Mouse (Mus musculus) hindbrain, embryonic 16.5 days (tissue): ENCODE data around the gene Id2. TPM values are rescaled to one million over a fixed set of nuclear protein-coding genes. Genes with fewer than 3 reads are reported as not detected.

Experiments used
- ATAC-seq: fragments of 200-750 bp; cut with Nextera tagmentation; 2 replicates; pipeline ENCODE4 v1.8.0; 2017; ENCODE audit warnings: moderate TSS enrichment, moderate library complexity
- H3K27ac ChIP-seq: fragments of 300-500 bp; sonication (generic); 2 replicates; pipeline ENCODE4 v1.5.1; 2014; ENCODE audit warnings: low read depth, mild to moderate bottlenecking, control low read depth, low read length, moderate library complexity
- H3K27me3 ChIP-seq: fragments of 300-500 bp; sonication (generic); replicated peaks from 2 replicates; pipeline ENCODE4 v1.6.1; 2014; ENCODE audit warnings: low read length; ENCODE audit not compliant: control insufficient read depth, insufficient read depth
- H3K36me3 ChIP-seq: fragments of 300-500 bp; sonication (generic); 2 replicates; pipeline ENCODE4 v1.6.1; 2014; ENCODE audit warnings: mild to moderate bottlenecking, low read length, moderate library complexity, mixed read lengths; ENCODE audit not compliant: control insufficient read depth, insufficient read depth
- H3K4me1 ChIP-seq: fragments of 300-500 bp; sonication (generic); 2 replicates; pipeline ENCODE4 v1.6.1; 2014; ENCODE audit warnings: low read depth, low read length; ENCODE audit not compliant: control insufficient read depth, insufficient read depth
- H3K4me2 ChIP-seq: fragments of 300-500 bp; sonication (generic); 2 replicates; pipeline ENCODE4 v1.6.1; 2014; ENCODE audit warnings: mild to moderate bottlenecking, low read length, control low read depth, moderate library complexity
- H3K4me3 ChIP-seq: fragments of 300-500 bp; sonication (generic); 2 replicates; pipeline ENCODE4 v1.5.1; 2014; ENCODE audit warnings: mild to moderate bottlenecking, low read length, control low read depth, moderate library complexity
- H3K9ac ChIP-seq: fragments of 300-500 bp; sonication (generic); 2 replicates; pipeline ENCODE4 v1.6.1; 2014; ENCODE audit warnings: low read depth, mild to moderate bottlenecking, control low read depth, low read length, moderate library complexity
- H3K9me3 ChIP-seq: fragments of 300-500 bp; sonication (generic); 2 replicates; pipeline ENCODE4 v1.6.1; 2014; ENCODE audit warnings: mild to moderate bottlenecking, low read length, moderate library complexity; ENCODE audit not compliant: control insufficient read depth
- WGBS: fragments of 180-500 bp; shearing (Covaris S2); extraction: QIAGEN DNeasy Blood & Tissue Kit; methylation state at CpG from one replicate; pipeline ENCODE4 v1.1.7; 2014; 5-methylcytosine and 5-hydroxymethylcytosine counted together
- polyA plus RNA-seq: library from polyadenylated mRNA; unstranded; fragments of >200 nt; fragmentation: Nextera tagmentation; extraction: Ambion mirVana; gene quantifications from 2 replicates; pipeline ENCODE4 v1.2.1, GENCODE M21; 2015

Id2 gene
- 291 and 379 TPM in 2 replicates for polyA plus RNA-seq

- Histone ChIP-seq H3K4me1 (peaks cover 46% of the 10 kb centered on the region), H3K4me2 (peak within 1 kb of the TSS; percentile 99), H3K36me3 (no peaks in the 10 kb centered on the region), H3K4me3 (peak within 1 kb of the TSS; percentile 66), H3K27ac (peak within 1 kb of the TSS; percentile 89), H3K27me3 (no peaks in the 10 kb centered on the region), H3K9ac (peak within 1 kb of the TSS; percentile 78), H3K9me3 (no peaks in the 10 kb centered on the region)
- 0% methylated on average over 1 of the region's 1 CpGs for WGBS
- ATAC-seq, result no peak
These were observed at the start of gene Id2 for GRCm38 (mm10) chr12:25097052-25097209. TSS of gene Id2 (minus strand) at chr12:25097140.

- Histone ChIP-seq H3K4me1 (no peaks in the 10 kb centered on the region), H3K27ac (no peak overlapping the region), H3K36me3 (no peaks in the 10 kb centered on the region), H3K9ac (no peak overlapping the region), H3K27me3 (no peaks in the 10 kb centered on the region), H3K9me3 (no peaks in the 10 kb centered on the region), H3K4me2 (no peak overlapping the region), H3K4me3 (no peak overlapping the region)
- whole genome bisulfite sequencing, result 76% methylated on average over 3 of the region's 3 CpGs
- ATAC-seq, result no peak
These were observed 48.4 kb upstream of the Id2 start for GRCm38 (mm10) chr12:25145344-25145698.

- no peaks in the 10 kb centered on the region for H3K36me3 ChIP-seq
- WGBS, result 79% methylated on average over 5 of the region's 5 CpGs
- H3K9ac ChIP-seq, result no peak overlapping the region
- H3K27me3 ChIP-seq, result no peaks in the 10 kb centered on the region
- H3K27ac ChIP-seq, result no peak overlapping the region
- H3K4me2 ChIP-seq, result no peak overlapping the region
- no peak for ATAC-seq
- H3K9me3 ChIP-seq, result no peaks in the 10 kb centered on the region
- no peaks in the 10 kb centered on the region for H3K4me1 ChIP-seq
- no peak overlapping the region for H3K4me3 ChIP-seq
These were observed 47.8 kb upstream of the Id2 start for GRCm38 (mm10) chr12:25144591-25145343.

GRCm38 (mm10) chr12:25143492-25143891, 46.6 kb upstream of the Id2 start:
- H3K4me2 ChIP-seq, result no peak overlapping the region
- no peaks in the 10 kb centered on the region for H3K9me3 ChIP-seq
- no peak overlapping the region for H3K27ac ChIP-seq
- H3K9ac ChIP-seq, result no peak overlapping the region
- WGBS, result 55% methylated on average over 2 of the region's 2 CpGs
- no peaks in the 10 kb centered on the region for H3K4me1 ChIP-seq
- no peak for ATAC-seq
- no peak overlapping the region for H3K4me3 ChIP-seq
- no peaks in the 10 kb centered on the region for H3K36me3 ChIP-seq
- H3K27me3 ChIP-seq, result no peaks in the 10 kb centered on the region

- Histone ChIP-seq H3K4me1 (no peaks in the 10 kb centered on the region), H3K4me2 (no peak overlapping the region), H3K9ac (no peak overlapping the region), H3K27ac (no peak overlapping the region), H3K36me3 (no peaks in the 10 kb centered on the region), H3K27me3 (no peaks in the 10 kb centered on the region), H3K9me3 (no peaks in the 10 kb centered on the region), H3K4me3 (no peak overlapping the region)
- no peak for ATAC-seq
- WGBS, result 79% methylated on average over 7 of the region's 7 CpGs
These were observed 45.3 kb upstream of the Id2 start for GRCm38 (mm10) chr12:25142251-25142650.

- H3K9ac ChIP-seq, result no peak overlapping the region
- no peaks in the 10 kb centered on the region for H3K9me3 ChIP-seq
- no peak overlapping the region for H3K4me3 ChIP-seq
- no peaks in the 10 kb centered on the region for H3K27me3 ChIP-seq
- H3K4me2 ChIP-seq, result no peak overlapping the region
- H3K27ac ChIP-seq, result no peak overlapping the region
- ATAC-seq, result no peak
- H3K4me1 ChIP-seq, result no peaks in the 10 kb centered on the region
- no peaks in the 10 kb centered on the region for H3K36me3 ChIP-seq
- WGBS, result 70% methylated on average over 7 of the region's 7 CpGs
These were observed 44.4 kb upstream of the Id2 start for GRCm38 (mm10) chr12:25141311-25141710.

GRCm38 (mm10) chr12:25140115-25140514, 43.2 kb upstream of the Id2 start:
- Histone ChIP-seq H3K27me3 (no peaks in the 10 kb centered on the region), H3K4me2 (no peak overlapping the region), H3K36me3 (no peaks in the 10 kb centered on the region), H3K9ac (no peak overlapping the region), H3K4me1 (no peaks in the 10 kb centered on the region), H3K27ac (no peak overlapping the region), H3K4me3 (no peak overlapping the region), H3K9me3 (no peaks in the 10 kb centered on the region)
- WGBS, result 73% methylated on average over 6 of the region's 6 CpGs
- ATAC-seq, result no peak

- ATAC-seq, result no peak
- 88% methylated on average over 4 of the region's 4 CpGs for WGBS
- Histone ChIP-seq H3K4me3 (no peak overlapping the region), H3K4me2 (no peak overlapping the region), H3K36me3 (no peaks in the 10 kb centered on the region), H3K27ac (no peak overlapping the region), H3K9ac (no peak overlapping the region), H3K4me1 (no peaks in the 10 kb centered on the region), H3K27me3 (no peaks in the 10 kb centered on the region), H3K9me3 (no peaks in the 10 kb centered on the region)
These were observed 41.7 kb upstream of the Id2 start for GRCm38 (mm10) chr12:25138616-25139015.

GRCm38 (mm10) chr12:25132046-25132445, 35.1 kb upstream of the Id2 start:
- H3K9me3 ChIP-seq, result no peaks in the 10 kb centered on the region
- no peaks in the 10 kb centered on the region for H3K27me3 ChIP-seq
- no peaks in the 10 kb centered on the region for H3K4me1 ChIP-seq
- H3K27ac ChIP-seq, result no peak overlapping the region
- 71% methylated on average over 12 of the region's 12 CpGs for WGBS
- no peak overlapping the region for H3K4me3 ChIP-seq
- H3K4me2 ChIP-seq, result no peak overlapping the region
- no peak for ATAC-seq
- no peaks in the 10 kb centered on the region for H3K36me3 ChIP-seq
- no peak overlapping the region for H3K9ac ChIP-seq

GRCm38 (mm10) chr12:25127629-25128028, 30.7 kb upstream of the Id2 start:
- H3K27ac ChIP-seq, result no peak overlapping the region
- H3K9me3 ChIP-seq, result no peaks in the 10 kb centered on the region
- no peaks in the 10 kb centered on the region; the same call in 1 of the 2 replicates for H3K4me1 ChIP-seq
- no peak for ATAC-seq
- peaks cover 2% of the 10 kb centered on the region; the same call in 1 of the 2 replicates for H3K27me3 ChIP-seq
- no peak overlapping the region for H3K4me3 ChIP-seq
- H3K4me2 ChIP-seq, result no peak overlapping the region
- WGBS, result 68% methylated on average over 4 of the region's 4 CpGs
- no peak overlapping the region for H3K9ac ChIP-seq
- no peaks in the 10 kb centered on the region for H3K36me3 ChIP-seq
